Mouse (Mus musculus) lung, postnatal 0 days (tissue): ENCODE measurements at regions not wholly inside any gene's neighbourhood (a gene's known extent, or its start where the extent isn't known, plus 50 kb on each side); places are given as distances from the start of the nearest gene placed in this dataset.

Experiments used
- ATAC-seq: fragments of 200-750 bp; cut with Nextera tagmentation; 2 replicates; pipeline ENCODE4 v1.8.0; 2017; ENCODE audit warnings: moderate library complexity
- DNase-seq: peaks from one replicate; pipeline ENCODE4 v3.0.0-alpha.2; 2016; ENCODE audit warnings: low spot score
- H3K27ac ChIP-seq: fragments of 300-500 bp; sonication (generic); 2 replicates; pipeline ENCODE4 v1.5.1; 2014; ENCODE audit warnings: antibody characterized with exemption, mild to moderate bottlenecking, low read length, mixed read lengths
- H3K27me3 ChIP-seq: fragments of 300-500 bp; sonication (generic); replicated peaks from 2 replicates; pipeline ENCODE4 v1.6.1; 2014; ENCODE audit warnings: low read length, mixed read lengths; ENCODE audit not compliant: insufficient read depth
- H3K36me3 ChIP-seq: fragments of 300-500 bp; sonication (generic); 2 replicates; pipeline ENCODE4 v1.6.1; 2014; ENCODE audit warnings: low read length, mixed read lengths; ENCODE audit not compliant: insufficient read depth
- H3K4me1 ChIP-seq: fragments of 300-500 bp; sonication (generic); 2 replicates; pipeline ENCODE4 v1.6.1; 2014; ENCODE audit warnings: antibody characterized with exemption, low read depth, low read length, mixed read lengths; ENCODE audit not compliant: insufficient read depth
- H3K4me2 ChIP-seq: fragments of 300-500 bp; sonication (generic); replicated peaks from 2 replicates; pipeline ENCODE4 v1.6.1; 2014; ENCODE audit warnings: low read depth, mild to moderate bottlenecking, low read length, moderate library complexity, mixed read lengths
- H3K4me3 ChIP-seq: fragments of 300-500 bp; sonication (generic); 2 replicates; pipeline ENCODE4 v1.5.1; 2014; ENCODE audit warnings: low read depth, low read length
- H3K9ac ChIP-seq: fragments of 300-500 bp; sonication (generic); replicated peaks from 2 replicates; pipeline ENCODE4 v1.6.1; 2014; ENCODE audit warnings: low read depth, mild to moderate bottlenecking
- H3K9me3 ChIP-seq: fragments of 300-500 bp; sonication (generic); 2 replicates; pipeline ENCODE4 v1.6.1; 2016; ENCODE audit warnings: low read length, mixed read lengths
- CTCF ChIP-seq: IDR thresholded peaks from 2 replicates; pipeline ENCODE4 v1.5.1; 2016; ENCODE audit warnings: antibody characterized with exemption, mild to moderate bottlenecking
- EP300 ChIP-seq: IDR thresholded peaks from 2 replicates; pipeline ENCODE4 v1.6.1; 2016; ENCODE audit warnings: antibody characterized with exemption, mild to moderate bottlenecking, control low read depth
- WGBS: fragments of 180-500 bp; shearing (Covaris S2); extraction: QIAGEN DNeasy Blood & Tissue Kit; methylation state at CpG from one replicate; pipeline ENCODE4 v1.1.7; 2014; 5-methylcytosine and 5-hydroxymethylcytosine counted together

GRCm38 (mm10) chr2:61922496-61922895 is 119.8 kb downstream of the Tbr1 start:
- H3K9me3 ChIP-seq = no peaks in the 10 kb centered on the region
- DNase-seq (no peak), ATAC-seq (no peak)
- no peaks in the 10 kb centered on the region for H3K36me3 ChIP-seq
- no peaks in the 10 kb centered on the region for H3K4me1 ChIP-seq
- 86% methylated on average over 1 of the region's 1 CpGs for WGBS
- no peak overlapping the region for H3K27ac ChIP-seq
- H3K9ac ChIP-seq = no peak overlapping the region
- H3K4me3 ChIP-seq = no peak overlapping the region
- TF ChIP-seq CTCF (no peak), EP300 (no peak)
- H3K27me3 ChIP-seq = no peaks in the 10 kb centered on the region
- H3K4me2 ChIP-seq = no peak overlapping the region

DNA sequence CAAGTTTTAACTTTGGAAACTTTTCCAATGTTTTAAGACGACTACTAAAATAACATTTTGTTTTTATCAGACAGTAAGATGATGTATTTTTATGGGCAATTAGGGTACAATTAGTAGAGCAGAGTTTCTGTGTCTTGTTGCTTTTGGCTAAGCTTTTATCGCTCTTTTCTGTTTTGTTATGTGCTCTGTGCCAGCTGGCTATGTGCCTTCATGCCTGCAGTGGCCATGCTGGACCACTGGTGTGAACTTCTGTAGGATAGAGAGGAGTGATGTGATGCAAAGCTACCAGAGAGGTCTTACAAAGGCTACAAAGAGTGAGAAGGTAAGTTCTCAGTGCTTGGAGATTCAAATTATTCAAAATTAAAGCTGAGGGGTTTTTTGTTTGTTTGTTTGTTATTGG is 108.0 kb upstream of the Slc4a10 start:
- Histone ChIP-seq H3K36me3 (no peaks in the 10 kb centered on the region), H3K4me3 (no peak overlapping the region), H3K27ac (no peak overlapping the region), H3K4me2 (no peak overlapping the region), H3K4me1 (no peaks in the 10 kb centered on the region), H3K9ac (no peak overlapping the region), H3K9me3 (no peaks in the 10 kb centered on the region), H3K27me3 (no peaks in the 10 kb centered on the region)
- DNase-seq = no peak
- WGBS = 58% methylated on average over 2 of the region's 2 CpGs
- TF ChIP-seq CTCF (no peak), EP300 (no peak)
- no peak for ATAC-seq

- Histone ChIP-seq H3K4me1 (no peaks in the 10 kb centered on the region), H3K9ac (no peak overlapping the region), H3K27me3 (no peaks in the 10 kb centered on the region), H3K9me3 (no peaks in the 10 kb centered on the region), H3K36me3 (no peaks in the 10 kb centered on the region), H3K27ac (no peak overlapping the region), H3K4me2 (no peak overlapping the region), H3K4me3 (no peak overlapping the region)
- no peak for TF ChIP-seq CTCF
- TF ChIP-seq EP300 = no peak
- WGBS = 86% methylated on average over 2 of the region's 2 CpGs
- ATAC-seq = no peak
- no peak for DNase-seq
Measured at GRCm38 (mm10) chr2:61965916-61966315, 80.3 kb upstream of the Slc4a10 start.

DNA sequence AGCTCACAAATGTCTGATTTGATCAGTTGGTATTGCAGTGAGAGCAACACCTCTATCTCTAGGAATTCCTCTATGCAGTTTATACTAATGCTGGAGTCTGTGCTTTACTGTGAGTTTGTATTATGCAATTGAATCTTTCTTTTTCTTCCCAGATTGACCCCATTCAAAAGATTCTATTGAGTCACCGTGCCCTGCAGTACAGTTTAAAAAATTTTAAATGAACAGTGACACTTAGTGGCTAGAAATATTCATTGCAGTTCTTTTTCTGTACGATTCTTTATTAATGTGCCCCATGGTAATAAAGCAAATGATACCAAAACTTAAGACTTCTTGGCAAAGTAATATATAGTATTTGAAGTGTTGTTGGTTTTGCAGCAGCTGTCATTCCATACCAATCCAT is 78.5 kb upstream of the Slc4a10 start:
- no peaks in the 10 kb centered on the region for H3K4me1 ChIP-seq
- DNase-seq (peak; percentile 60), ATAC-seq (0 out of 2 replicates have a peak, but pooled peaks have one; percentile 14)
- no peak for TF ChIP-seq EP300
- TF ChIP-seq CTCF = peak; percentile 49
- H3K36me3 ChIP-seq = no peaks in the 10 kb centered on the region
- H3K9ac ChIP-seq = no peak overlapping the region
- no peak overlapping the region for H3K4me2 ChIP-seq
- no peaks in the 10 kb centered on the region for H3K9me3 ChIP-seq
- no peak overlapping the region for H3K27ac ChIP-seq
- H3K27me3 ChIP-seq = no peaks in the 10 kb centered on the region
- under 1% methylated on average over 2 of the region's 2 CpGs for WGBS
- H3K4me3 ChIP-seq = no peak overlapping the region

DNA sequence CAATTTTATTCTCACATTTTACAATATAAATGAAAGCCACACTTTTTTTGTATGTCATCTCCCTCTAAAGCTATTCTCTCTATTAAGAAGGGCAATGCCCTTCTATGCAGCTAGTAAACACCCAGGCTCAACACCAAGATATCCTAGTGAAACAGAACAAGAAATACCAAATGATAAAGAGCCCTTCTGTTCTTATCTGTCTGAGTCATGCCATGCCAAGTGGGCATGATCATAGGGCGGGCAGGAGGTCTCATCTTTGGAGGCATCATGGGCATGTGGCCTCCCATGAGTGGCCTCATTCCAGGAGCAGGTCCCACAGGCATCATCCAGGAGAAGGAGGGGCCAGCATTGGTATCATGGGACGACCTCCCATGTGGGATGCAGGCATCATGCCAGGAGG is 76.2 kb upstream of the Slc4a10 start:
- Histone ChIP-seq H3K9me3 (no peaks in the 10 kb centered on the region), H3K36me3 (no peaks in the 10 kb centered on the region), H3K27me3 (no peaks in the 10 kb centered on the region), H3K27ac (no peak overlapping the region), H3K4me3 (no peak overlapping the region), H3K9ac (no peak overlapping the region), H3K4me1 (no peaks in the 10 kb centered on the region), H3K4me2 (no peak overlapping the region)
- TF ChIP-seq EP300 (no peak), CTCF (no peak)
- ATAC-seq = no peak
- WGBS = 34% methylated on average over 2 of the region's 2 CpGs
- DNase-seq = no peak

GRCm38 (mm10) chr2:61984771-61985170 is 61.5 kb upstream of the Slc4a10 start:
- Histone ChIP-seq H3K4me2 (no peak overlapping the region), H3K36me3 (no peaks in the 10 kb centered on the region), H3K9ac (no peak overlapping the region), H3K4me1 (no peaks in the 10 kb centered on the region), H3K4me3 (no peak overlapping the region), H3K27ac (no peak overlapping the region), H3K9me3 (no peaks in the 10 kb centered on the region), H3K27me3 (no peaks in the 10 kb centered on the region)
- WGBS = 72% methylated on average over 3 of the region's 3 CpGs
- ATAC-seq (no peak), DNase-seq (no peak)
- TF ChIP-seq EP300 = no peak
- no peak for TF ChIP-seq CTCF

DNA sequence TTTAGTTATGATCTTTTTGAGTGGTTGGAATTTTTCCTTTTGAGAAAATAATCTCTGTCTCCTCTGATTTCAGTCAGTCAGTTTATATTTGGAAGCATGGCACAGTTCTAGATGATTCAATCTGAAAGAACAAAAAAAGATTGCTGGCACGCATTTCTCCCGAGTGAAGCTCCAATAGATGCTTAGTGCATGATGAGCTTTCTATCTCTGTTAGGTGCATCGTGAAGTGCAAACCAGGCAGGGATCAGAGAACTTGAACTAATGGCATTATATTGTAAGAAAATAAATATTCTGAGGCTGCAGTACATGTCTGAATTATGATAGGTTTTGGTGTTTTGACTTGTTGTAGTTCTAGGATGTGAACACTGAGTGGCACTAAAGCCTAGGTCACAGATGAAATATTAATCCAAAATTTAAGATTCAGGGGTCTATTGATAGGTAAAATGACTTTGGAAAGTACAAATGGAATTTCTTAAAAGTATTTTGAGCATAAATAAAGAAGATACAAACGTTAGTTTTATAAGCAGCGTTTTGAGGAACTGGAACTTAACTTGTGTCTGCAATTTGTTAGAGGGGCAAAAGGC is 59.2 kb upstream of the Slc4a10 start:
- Histone ChIP-seq H3K27ac (no peak overlapping the region), H3K9ac (no peak overlapping the region), H3K36me3 (no peaks in the 10 kb centered on the region), H3K27me3 (no peaks in the 10 kb centered on the region), H3K4me1 (no peaks in the 10 kb centered on the region), H3K4me3 (no peak overlapping the region), H3K9me3 (no peaks in the 10 kb centered on the region), H3K4me2 (no peak overlapping the region)
- no peak for ATAC-seq
- no peak for DNase-seq
- TF ChIP-seq EP300 (no peak), CTCF (peak; percentile 54)
- WGBS = 44% methylated on average over 5 of the region's 5 CpGs
